Mouse (Mus musculus) hindbrain, embryonic 13.5 days (tissue): ENCODE measurements around the gene Gpcpd1. TPM values are rescaled to one million over a fixed set of nuclear protein-coding genes. Genes with fewer than 3 reads are reported as not detected.

Experiments used
- ATAC-seq: fragments of 200-750 bp; cut with Nextera tagmentation; 2 replicates; pipeline ENCODE4 v1.8.0; 2017; ENCODE audit warnings: moderate TSS enrichment; ENCODE audit not compliant: low FRiP score
- H3K27ac ChIP-seq: fragments of 300-500 bp; sonication (generic); 2 replicates; pipeline ENCODE4 v1.5.1; 2015; ENCODE audit warnings: inconsistent platforms, mild to moderate bottlenecking, moderate library complexity
- H3K27me3 ChIP-seq: fragments of 300-500 bp; sonication (generic); 2 replicates; pipeline ENCODE4 v1.6.1; 2015; ENCODE audit warnings: mild to moderate bottlenecking, inconsistent platforms
- H3K36me3 ChIP-seq: fragments of 300-500 bp; sonication (generic); 2 replicates; pipeline ENCODE4 v1.6.1; 2015; ENCODE audit warnings: mild to moderate bottlenecking, inconsistent platforms
- H3K4me1 ChIP-seq: fragments of 300-500 bp; sonication (generic); replicated peaks from 2 replicates; pipeline ENCODE4 v1.6.1; 2015; ENCODE audit warnings: inconsistent platforms
- H3K4me2 ChIP-seq: fragments of 300-500 bp; sonication (generic); 2 replicates; pipeline ENCODE4 v1.6.1; 2015; ENCODE audit warnings: inconsistent platforms, mild to moderate bottlenecking, moderate library complexity
- H3K4me3 ChIP-seq: fragments of 300-500 bp; sonication (generic); 2 replicates; pipeline ENCODE4 v1.5.1; 2015; ENCODE audit warnings: mild to moderate bottlenecking, inconsistent platforms
- H3K9ac ChIP-seq: fragments of 300-500 bp; sonication (generic); 2 replicates; pipeline ENCODE4 v1.6.1; 2015; ENCODE audit warnings: mild to moderate bottlenecking, inconsistent platforms
- H3K9me3 ChIP-seq: fragments of 300-500 bp; sonication (generic); 2 replicates; pipeline ENCODE4 v1.6.1; 2016; ENCODE audit warnings: inconsistent platforms
- whole genome bisulfite sequencing: fragments of 180-500 bp; shearing (Covaris S2); methylation state at CpG from one replicate; pipeline ENCODE4 v1.1.7; 2015; 5-methylcytosine and 5-hydroxymethylcytosine counted together
- polyA plus RNA-seq: library from polyadenylated mRNA; unstranded; fragments of >200 nt; fragmentation: Nextera tagmentation; extraction: Ambion mirVana; gene quantifications from 2 replicates; pipeline ENCODE4 v1.2.1, GENCODE M21; 2015

Gene Gpcpd1
- polyA plus RNA-seq, 1 experiment from 2014 or later = 84.8 TPM

DNA sequence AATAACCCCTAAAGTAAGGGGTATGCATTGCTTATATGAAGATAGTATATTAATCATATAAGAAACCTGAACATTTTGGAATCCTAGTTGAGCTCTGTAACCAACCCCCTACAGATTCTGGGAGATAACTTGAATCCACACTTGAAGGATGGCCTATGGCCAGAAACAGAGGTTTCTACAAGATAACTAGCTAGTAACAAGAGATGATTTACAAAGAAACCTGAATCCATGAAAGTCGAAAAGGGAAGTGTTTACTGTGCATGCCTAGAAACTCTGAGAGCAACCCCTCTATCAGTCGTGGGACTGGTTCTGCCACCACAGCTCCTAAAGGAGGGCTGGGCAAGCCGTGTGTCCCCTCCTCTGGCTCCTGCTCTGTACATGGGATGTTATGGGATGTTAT lies 7.8 kb downstream of the Gpcpd1 start:
- H3K4me1 ChIP-seq = peaks cover 33% of the 10 kb centered on the region

DNA sequence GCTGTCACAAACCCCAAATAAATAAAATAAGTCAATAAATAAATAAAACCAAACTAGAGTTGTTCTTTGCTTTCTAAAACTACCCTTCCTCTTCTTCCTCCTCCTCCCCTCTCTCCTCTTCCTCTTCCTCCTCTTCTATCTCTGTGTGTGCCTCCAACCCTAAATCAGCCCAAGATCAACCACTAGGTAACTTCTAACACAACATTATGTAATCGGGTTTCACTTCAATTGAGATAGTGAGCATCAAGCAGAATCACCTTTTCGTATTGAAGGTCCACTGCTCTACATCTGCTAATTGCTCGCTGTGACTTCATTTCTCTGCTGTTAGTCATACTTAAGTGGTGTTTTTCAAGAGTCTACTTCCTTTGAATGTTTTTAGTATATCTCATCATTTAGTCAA lies 8.8 kb downstream of the Gpcpd1 start:
- Histone ChIP-seq H3K27ac (peak overlapping the region; percentile 99; the same call in 1 of the 2 replicates), H3K4me2 (peak overlapping the region; percentile 68; the same call in 1 of the 2 replicates), H3K36me3 (no peaks in the 10 kb centered on the region), H3K4me3 (no peak overlapping the region), H3K4me1 (peaks cover 33% of the 10 kb centered on the region), H3K9me3 (no peaks in the 10 kb centered on the region), H3K27me3 (no peaks in the 10 kb centered on the region), H3K9ac (no peak overlapping the region)
- ATAC-seq = no peak
- WGBS = 97% methylated on average over 3 of the region's 3 CpGs

More for the DNA sequence above, 7.8 kb downstream of the Gpcpd1 start:
- no peak overlapping the region for H3K4me2 ChIP-seq
- H3K36me3 ChIP-seq = no peaks in the 10 kb centered on the region
- H3K27me3 ChIP-seq = no peaks in the 10 kb centered on the region
- no peak overlapping the region for H3K9ac ChIP-seq
- no peak for ATAC-seq
- H3K27ac ChIP-seq = no peak overlapping the region
- 93% methylated on average over 3 of the region's 3 CpGs for WGBS
- no peak overlapping the region for H3K4me3 ChIP-seq
- no peaks in the 10 kb centered on the region for H3K9me3 ChIP-seq

- no peaks in the 10 kb centered on the region for H3K27me3 ChIP-seq
- H3K4me1 ChIP-seq = peaks cover 32% of the 10 kb centered on the region
- peak overlapping the region; percentile 97 for H3K9ac ChIP-seq
- no peaks in the 10 kb centered on the region for H3K36me3 ChIP-seq
- H3K4me3 ChIP-seq = peak overlapping the region; percentile 83
- 1% methylated on average over 38 of the region's 38 CpGs for WGBS
- ATAC-seq = peak; percentile 99
- no peaks in the 10 kb centered on the region for H3K9me3 ChIP-seq
- peak overlapping the region; percentile 68 for H3K4me2 ChIP-seq
- H3K27ac ChIP-seq = peak overlapping the region; percentile 99
These were observed 9.5 kb downstream of the Gpcpd1 start for GRCm38 (mm10) chr2:132578059-132578458.

- peak overlapping the region; percentile 97 for H3K9ac ChIP-seq
- peak overlapping the region; percentile 83 for H3K4me3 ChIP-seq
- H3K27ac ChIP-seq = peak overlapping the region; percentile 99
- H3K36me3 ChIP-seq = no peaks in the 10 kb centered on the region
- peaks cover 30% of the 10 kb centered on the region for H3K4me1 ChIP-seq
- H3K27me3 ChIP-seq = no peaks in the 10 kb centered on the region
- no peaks in the 10 kb centered on the region for H3K9me3 ChIP-seq
- H3K4me2 ChIP-seq = peak overlapping the region; percentile 68
- peak; percentile 88 for ATAC-seq
- WGBS = 0% methylated on average over 39 of the region's 41 CpGs
These were observed 10.0 kb downstream of the Gpcpd1 start for GRCm38 (mm10) chr2:132577431-132577981.

DNA sequence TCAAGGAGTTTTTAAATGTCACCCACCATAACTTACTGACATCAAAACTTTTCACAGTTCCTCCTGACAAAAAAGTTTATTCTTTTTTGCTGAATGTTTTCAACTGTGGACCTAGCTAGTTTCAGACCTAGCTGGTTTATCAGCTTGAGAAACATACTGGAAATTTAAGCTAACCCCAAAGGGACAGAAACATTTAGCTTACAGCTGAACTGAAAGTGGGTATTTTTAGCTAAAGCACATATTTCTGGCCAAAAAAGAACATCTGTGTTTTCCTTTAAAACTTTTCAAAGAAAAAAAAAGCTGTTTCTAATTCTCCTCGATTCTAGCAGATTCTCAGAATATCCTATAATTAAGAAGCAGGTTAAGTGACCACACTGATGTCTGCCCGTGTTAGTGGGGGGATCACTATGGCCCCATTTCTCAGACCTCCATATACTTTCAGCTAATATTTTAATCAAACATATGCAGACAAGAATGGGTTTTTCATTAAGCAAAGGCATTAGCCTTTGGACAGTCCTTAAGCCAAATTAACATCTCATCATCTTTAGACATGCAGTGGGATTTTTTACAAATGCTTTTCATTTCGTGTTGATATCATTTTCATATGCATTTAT lies 10.9 kb downstream of the Gpcpd1 start:
- Histone ChIP-seq H3K4me1 (peaks cover 25% of the 10 kb centered on the region), H3K27ac (no peak overlapping the region), H3K4me2 (peak overlapping the region; percentile 68), H3K4me3 (peak overlapping the region; percentile 83), H3K27me3 (no peaks in the 10 kb centered on the region), H3K9ac (peak overlapping the region; percentile 58), H3K9me3 (no peaks in the 10 kb centered on the region), H3K36me3 (peaks cover 3% of the 10 kb centered on the region)
- 58% methylated on average over 3 of the region's 3 CpGs for WGBS
- no peak for ATAC-seq

DNA sequence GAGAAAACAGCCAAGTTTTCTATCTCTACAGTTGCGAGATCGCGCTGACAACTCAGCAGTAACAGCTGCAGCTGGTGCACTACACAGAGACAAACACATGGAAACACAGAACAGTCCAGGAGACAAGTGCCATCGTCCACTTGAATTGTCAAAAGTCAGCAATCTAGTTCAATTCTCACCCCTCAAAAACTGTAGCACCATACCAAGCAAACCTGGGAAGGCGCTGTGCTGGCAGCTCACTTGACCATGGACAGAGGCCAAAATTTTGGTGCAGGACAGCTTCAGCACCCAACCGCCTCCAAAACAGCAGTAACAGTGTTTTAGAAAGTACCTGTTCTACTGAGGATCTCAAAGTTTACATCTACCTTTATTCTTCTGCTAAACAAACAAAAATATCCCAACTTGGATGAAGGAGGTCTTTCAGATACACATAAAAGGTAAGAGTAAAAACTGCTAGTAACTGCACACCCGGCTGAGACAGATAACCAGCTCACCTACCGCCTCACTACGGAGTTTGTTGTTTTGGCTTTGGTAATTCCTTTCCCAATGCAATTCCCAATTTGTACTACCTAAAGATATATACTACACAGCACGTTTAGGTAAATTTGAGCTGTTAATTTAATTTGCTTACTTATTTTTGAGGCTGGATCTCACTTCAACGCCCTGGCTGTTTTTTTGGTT lies 11.6 kb downstream of the Gpcpd1 start:
- peak overlapping the region; percentile 26; the same call in 1 of the 2 replicates for H3K9ac ChIP-seq
- no peaks in the 10 kb centered on the region for H3K27me3 ChIP-seq
- no peak for ATAC-seq
- peaks cover 24% of the 10 kb centered on the region for H3K4me1 ChIP-seq
- H3K9me3 ChIP-seq = no peaks in the 10 kb centered on the region
- peak overlapping the region; percentile 83 for H3K4me3 ChIP-seq
- no peak overlapping the region for H3K27ac ChIP-seq
- H3K36me3 ChIP-seq = peaks cover 8% of the 10 kb centered on the region
- 86% methylated on average over 11 of the region's 11 CpGs for WGBS
- peak overlapping the region; percentile 68 for H3K4me2 ChIP-seq

GRCm38 (mm10) chr2:132575256-132575655 lies 12.3 kb downstream of the Gpcpd1 start:
- Histone ChIP-seq H3K36me3 (peaks cover 13% of the 10 kb centered on the region), H3K9ac (no peak overlapping the region), H3K27ac (no peak overlapping the region), H3K4me2 (peak overlapping the region; percentile 68), H3K4me1 (peaks cover 24% of the 10 kb centered on the region), H3K27me3 (no peaks in the 10 kb centered on the region), H3K9me3 (no peaks in the 10 kb centered on the region), H3K4me3 (peak overlapping the region; percentile 12; the same call in 1 of the 2 replicates)
- 71% methylated on average over 3 of the region's 3 CpGs for WGBS
- ATAC-seq = no peak

GRCm38 (mm10) chr2:132573280-132573679 lies 14.2 kb downstream of the Gpcpd1 start:
- no peak overlapping the region for H3K4me3 ChIP-seq
- H3K9me3 ChIP-seq = no peaks in the 10 kb centered on the region
- 92% methylated on average over 2 of the region's 2 CpGs for WGBS

GRCm38 (mm10) chr2:132572651-132573050 lies 14.9 kb downstream of the Gpcpd1 start:
- Histone ChIP-seq H3K27ac (no peak overlapping the region), H3K27me3 (no peaks in the 10 kb centered on the region)
- WGBS = 94% methylated on average over 3 of the region's 3 CpGs

More at GRCm38 (mm10) chr2:132573280-132573679, 14.2 kb downstream of the Gpcpd1 start:
- H3K9ac ChIP-seq = no peak overlapping the region
- H3K4me1 ChIP-seq = peaks cover 24% of the 10 kb centered on the region
- no peak overlapping the region for H3K4me2 ChIP-seq
- no peak overlapping the region for H3K27ac ChIP-seq
- H3K36me3 ChIP-seq = peaks cover 20% of the 10 kb centered on the region
- ATAC-seq = no peak
- no peaks in the 10 kb centered on the region for H3K27me3 ChIP-seq

GRCm38 (mm10) chr2:132571301-132571700 lies 16.2 kb downstream of the Gpcpd1 start:
- Histone ChIP-seq H3K36me3 (peaks cover 39% of the 10 kb centered on the region), H3K9me3 (no peaks in the 10 kb centered on the region), H3K27me3 (no peaks in the 10 kb centered on the region), H3K4me1 (peaks cover 18% of the 10 kb centered on the region), H3K4me2 (no peak overlapping the region), H3K4me3 (no peak overlapping the region), H3K27ac (no peak overlapping the region), H3K9ac (no peak overlapping the region)
- no peak for ATAC-seq
- 96% methylated on average over 2 of the region's 2 CpGs for WGBS

More at GRCm38 (mm10) chr2:132572651-132573050, 14.9 kb downstream of the Gpcpd1 start:
- no peak for ATAC-seq
- Histone ChIP-seq H3K9me3 (no peaks in the 10 kb centered on the region), H3K36me3 (peaks cover 25% of the 10 kb centered on the region), H3K4me1 (peaks cover 24% of the 10 kb centered on the region), H3K9ac (no peak overlapping the region), H3K4me2 (no peak overlapping the region), H3K4me3 (no peak overlapping the region)

- no peak overlapping the region for H3K4me3 ChIP-seq
- no peaks in the 10 kb centered on the region for H3K9me3 ChIP-seq
- H3K4me1 ChIP-seq = peaks cover 14% of the 10 kb centered on the region
- peaks cover 43% of the 10 kb centered on the region for H3K36me3 ChIP-seq
- no peak for ATAC-seq
- no peaks in the 10 kb centered on the region for H3K27me3 ChIP-seq
- H3K4me2 ChIP-seq = no peak overlapping the region
- H3K27ac ChIP-seq = no peak overlapping the region
- H3K9ac ChIP-seq = no peak overlapping the region
These were observed 16.7 kb downstream of the Gpcpd1 start for GRCm38 (mm10) chr2:132570869-132571268.

- 91% methylated on average over 6 of the region's 6 CpGs for WGBS
These were observed 17.8 kb downstream of the Gpcpd1 start for GRCm38 (mm10) chr2:132569686-132570085.

More at GRCm38 (mm10) chr2:132569686-132570085, 17.8 kb downstream of the Gpcpd1 start:
- peaks cover 55% of the 10 kb centered on the region for H3K36me3 ChIP-seq
- no peak overlapping the region for H3K27ac ChIP-seq
- H3K4me3 ChIP-seq = no peak overlapping the region
- peaks cover 4% of the 10 kb centered on the region; the same call in 1 of the 2 replicates for H3K4me1 ChIP-seq
- ATAC-seq = no peak
- no peak overlapping the region for H3K4me2 ChIP-seq
- H3K27me3 ChIP-seq = no peaks in the 10 kb centered on the region
- H3K9me3 ChIP-seq = no peaks in the 10 kb centered on the region
- H3K9ac ChIP-seq = no peak overlapping the region
